Mouse (Mus musculus): Measurements from ENCODE around the gene Dusp12. TPM values are rescaled to one million over a fixed set of nuclear protein-coding genes. Genes with fewer than 3 reads are reported as not detected.

Dusp12 gene
- polyA plus RNA-seq, 1 experiment from 2014 or later = 45.9 TPM

DNA sequence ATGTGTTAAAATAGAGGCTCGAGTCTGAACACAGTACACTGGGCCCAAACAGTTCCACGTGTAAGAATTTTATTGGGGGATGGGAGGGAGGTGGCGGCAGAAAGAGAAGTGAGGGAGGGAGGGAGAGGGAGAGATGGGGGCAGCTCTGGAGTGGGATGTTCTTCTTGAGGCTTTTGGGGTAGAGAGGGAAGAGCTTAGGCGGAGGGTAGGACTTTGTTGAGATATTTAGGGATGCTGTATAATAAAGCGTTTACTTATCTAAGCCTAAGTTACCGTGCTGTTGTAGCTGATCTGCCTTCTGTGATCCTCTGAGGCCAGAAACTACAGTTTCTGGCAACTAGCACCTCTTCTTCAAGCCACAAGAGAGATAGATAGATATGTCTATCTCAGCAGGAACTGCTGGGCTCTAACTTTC lies 711 bp upstream of the Dusp12 start:
- H3K9ac ChIP-seq = no peak overlapping the region
- ATAC-seq (ENCODE audit: low FRiP score) (no peak), DNase-seq (ENCODE audit: low spot score) (no peak)
- WGBS = 58% methylated on average over 6 of the region's 6 CpGs
- no peaks in the 10 kb centered on the region for H3K36me3 ChIP-seq (replicated peaks; ENCODE audit: control insufficient read depth, insufficient read depth)
- H3K27ac ChIP-seq = no peak overlapping the region
- H3K4me3 ChIP-seq (replicated peaks; ENCODE audit: low read length) = no peak overlapping the region
- peaks cover 8% of the 10 kb centered on the region; the same call in 1 of the 2 replicates for H3K4me1 ChIP-seq (replicated peaks; ENCODE audit: control insufficient read depth, insufficient read depth, low read length)
- H3K27me3 ChIP-seq (ENCODE audit: control insufficient read depth, insufficient read depth, low read length) = no peaks in the 10 kb centered on the region
- no peaks in the 10 kb centered on the region for H3K9me3 ChIP-seq (ENCODE audit: control insufficient read depth, low read length)
- H3K4me2 ChIP-seq (replicated peaks) = peak overlapping the region; percentile 75; the same call in 1 of the 2 replicates

DNA sequence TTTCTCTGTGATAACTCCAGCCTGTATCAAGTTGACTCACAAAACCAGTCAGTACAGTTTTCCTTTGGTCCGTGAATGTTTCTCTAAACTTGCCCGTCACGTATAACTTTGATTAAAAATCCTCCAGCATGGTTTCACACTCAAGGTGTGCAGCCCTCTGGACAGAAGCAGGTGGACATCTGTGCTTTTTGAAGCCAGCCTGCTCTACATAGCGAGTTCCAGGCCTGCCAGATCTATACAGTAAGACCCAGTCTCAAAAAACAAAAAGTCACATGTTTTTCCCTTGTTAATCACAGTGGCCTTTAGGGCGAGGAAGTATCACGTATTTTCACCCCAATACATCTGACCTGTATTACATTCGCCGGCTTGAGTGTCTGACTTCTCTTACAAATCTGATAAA lies 950 bp downstream of the Dusp12 start:
- Histone ChIP-seq H3K27ac (no peak overlapping the region), H3K27me3 (ENCODE audit: control insufficient read depth, insufficient read depth, low read length) (no peaks in the 10 kb centered on the region)
- 31% methylated on average over 8 of the region's 8 CpGs for WGBS

DNA sequence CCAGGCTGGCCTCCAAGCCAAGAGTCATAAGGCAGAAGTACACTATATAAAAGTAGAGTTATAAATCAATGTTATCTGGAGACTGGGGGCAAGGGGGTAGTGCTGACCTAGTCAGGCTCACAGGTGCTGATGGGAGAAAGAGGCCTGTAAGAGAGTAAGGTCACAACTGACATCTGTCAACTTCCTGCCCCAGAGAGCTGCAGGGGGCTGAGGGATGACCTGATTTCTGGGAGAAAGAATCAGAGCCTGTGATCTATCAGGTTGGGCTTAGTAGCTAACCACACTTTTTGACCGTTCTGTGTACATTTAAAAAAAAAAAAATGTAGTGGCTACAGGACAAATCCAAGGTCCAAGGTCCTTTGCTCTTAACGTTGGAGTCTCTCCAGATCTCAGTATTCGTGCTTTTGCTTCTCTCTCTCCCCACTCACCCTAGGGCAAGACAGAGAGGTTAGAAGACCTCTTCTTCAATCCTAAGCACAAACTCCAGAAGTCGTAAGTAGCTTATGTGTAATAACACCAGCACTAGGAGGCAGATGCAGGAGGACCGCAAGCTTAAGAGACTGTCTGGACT lies 2.3 kb downstream of the Dusp12 start:
- no peak overlapping the region for H3K4me2 ChIP-seq (replicated peaks)
- ATAC-seq (ENCODE audit: low FRiP score) (no peak), DNase-seq (ENCODE audit: low spot score) (no peak)
- peaks cover 8% of the 10 kb centered on the region; the same call in 1 of the 2 replicates for H3K4me1 ChIP-seq (replicated peaks; ENCODE audit: control insufficient read depth, insufficient read depth, low read length)
- H3K27me3 ChIP-seq (ENCODE audit: control insufficient read depth, insufficient read depth, low read length) = no peaks in the 10 kb centered on the region
- H3K9me3 ChIP-seq (ENCODE audit: control insufficient read depth, low read length) = no peaks in the 10 kb centered on the region
- H3K9ac ChIP-seq = no peak overlapping the region
- WGBS = 91% methylated on average over 5 of the region's 5 CpGs
- peaks cover 24% of the 10 kb centered on the region for H3K36me3 ChIP-seq (replicated peaks; ENCODE audit: control insufficient read depth, insufficient read depth)
- no peak overlapping the region for H3K4me3 ChIP-seq (replicated peaks; ENCODE audit: low read length)
- H3K27ac ChIP-seq = no peak overlapping the region

More for the DNA sequence above, 950 bp downstream of the Dusp12 start:
- H3K4me3 ChIP-seq (replicated peaks; ENCODE audit: low read length) = peak overlapping the region; percentile 97
- peaks cover 13% of the 10 kb centered on the region for H3K36me3 ChIP-seq (replicated peaks; ENCODE audit: control insufficient read depth, insufficient read depth)
- no peaks in the 10 kb centered on the region for H3K9me3 ChIP-seq (ENCODE audit: control insufficient read depth, low read length)
- DNase-seq (ENCODE audit: low spot score) (peak; percentile 24), ATAC-seq (ENCODE audit: low FRiP score) (no peak)
- peak overlapping the region; percentile 96 for H3K9ac ChIP-seq
- peaks cover 8% of the 10 kb centered on the region; the same call in 1 of the 2 replicates for H3K4me1 ChIP-seq (replicated peaks; ENCODE audit: control insufficient read depth, insufficient read depth, low read length)
- H3K4me2 ChIP-seq (replicated peaks) = peak overlapping the region; percentile 75

DNA sequence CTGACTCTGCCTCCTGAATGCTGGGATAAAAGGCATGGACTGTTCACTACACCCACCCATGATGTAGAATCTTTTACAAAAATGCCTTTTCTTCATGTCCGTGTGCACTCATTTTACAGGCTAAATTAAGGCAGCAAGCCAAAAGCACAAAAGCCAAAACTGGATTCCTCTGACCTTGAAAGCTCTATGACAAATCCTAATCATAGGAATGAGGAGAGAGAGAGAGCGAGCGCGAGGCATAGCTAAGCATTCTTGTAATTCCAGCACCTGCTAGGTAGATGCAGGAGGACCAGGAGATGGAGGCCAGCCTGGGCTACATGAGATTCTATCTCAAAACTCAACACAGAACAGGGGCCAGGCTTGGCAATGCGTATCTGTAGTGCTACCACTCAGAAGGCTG lies 8.4 kb downstream of the Dusp12 start:
- H3K27me3 ChIP-seq (ENCODE audit: control insufficient read depth, insufficient read depth, low read length) = no peaks in the 10 kb centered on the region
- peaks cover 66% of the 10 kb centered on the region for H3K36me3 ChIP-seq (replicated peaks; ENCODE audit: control insufficient read depth, insufficient read depth)
- DNase-seq (ENCODE audit: low spot score) = no peak
- no peaks in the 10 kb centered on the region for H3K9me3 ChIP-seq (ENCODE audit: control insufficient read depth, low read length)
- H3K4me3 ChIP-seq (replicated peaks; ENCODE audit: low read length) = no peak overlapping the region
- no peak for ATAC-seq (ENCODE audit: low FRiP score)
- no peak overlapping the region for H3K9ac ChIP-seq
- H3K4me2 ChIP-seq (replicated peaks) = no peak overlapping the region
- H3K27ac ChIP-seq = no peak overlapping the region
- 97% methylated on average over 5 of the region's 5 CpGs for WGBS
- no peaks in the 10 kb centered on the region for H3K4me1 ChIP-seq (replicated peaks; ENCODE audit: control insufficient read depth, insufficient read depth, low read length)

DNA sequence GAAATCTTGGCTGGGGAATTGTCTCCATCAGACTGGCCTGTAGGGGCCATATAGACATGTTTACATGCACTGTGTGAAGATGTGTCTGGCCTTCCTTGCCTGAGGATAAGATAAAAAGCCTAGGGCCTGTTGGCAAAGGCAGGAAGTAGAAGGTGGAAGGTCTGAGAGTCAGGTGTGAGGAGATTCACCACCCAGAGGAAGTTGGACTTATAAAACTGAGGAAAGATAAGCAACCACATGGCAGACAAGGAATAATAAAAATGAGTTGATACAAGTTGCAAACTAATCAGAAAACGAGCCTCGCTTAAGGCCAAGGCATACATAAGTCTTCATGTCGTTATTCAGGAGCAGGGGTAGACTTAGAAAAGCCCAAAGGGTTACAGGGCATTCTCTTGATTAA lies 9.7 kb downstream of the Dusp12 start:
- H3K27me3 ChIP-seq (ENCODE audit: control insufficient read depth, insufficient read depth, low read length) = no peaks in the 10 kb centered on the region
- no peak overlapping the region for H3K4me2 ChIP-seq (replicated peaks)
- H3K27ac ChIP-seq = no peak overlapping the region
- DNase-seq (ENCODE audit: low spot score) (no peak), ATAC-seq (ENCODE audit: low FRiP score) (no peak)
- no peaks in the 10 kb centered on the region for H3K4me1 ChIP-seq (replicated peaks; ENCODE audit: control insufficient read depth, insufficient read depth, low read length)
- no peak overlapping the region for H3K9ac ChIP-seq
- 88% methylated on average over 3 of the region's 3 CpGs for WGBS
- H3K4me3 ChIP-seq (replicated peaks; ENCODE audit: low read length) = no peak overlapping the region
- H3K36me3 ChIP-seq (replicated peaks; ENCODE audit: control insufficient read depth, insufficient read depth) = peaks cover 71% of the 10 kb centered on the region
- H3K9me3 ChIP-seq (ENCODE audit: control insufficient read depth, low read length) = no peaks in the 10 kb centered on the region

DNA sequence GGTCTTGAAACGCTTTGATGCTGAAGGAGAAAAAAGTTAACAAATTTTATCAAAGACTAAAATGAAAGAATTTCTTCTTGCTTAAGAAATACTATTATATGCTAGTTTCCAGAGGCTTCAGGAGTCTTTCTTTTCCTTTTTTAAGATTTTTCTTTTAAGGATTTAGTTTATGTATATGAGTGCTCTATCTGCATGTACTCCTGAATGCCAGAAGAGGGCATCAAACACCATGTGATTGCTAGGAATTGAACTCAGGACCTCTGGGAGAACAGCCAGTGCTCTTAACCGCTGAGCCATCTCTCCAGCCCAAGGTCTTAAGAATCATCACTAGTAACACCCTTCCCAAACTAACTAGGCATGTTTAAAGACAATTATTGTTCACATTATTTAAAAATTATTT lies 13.4 kb downstream of the Dusp12 start:
- H3K4me2 ChIP-seq (replicated peaks) = no peak overlapping the region
- DNase-seq (ENCODE audit: low spot score) (no peak), ATAC-seq (ENCODE audit: low FRiP score) (no peak)
- H3K27me3 ChIP-seq (ENCODE audit: control insufficient read depth, insufficient read depth, low read length) = no peaks in the 10 kb centered on the region
- H3K9ac ChIP-seq = no peak overlapping the region
- H3K27ac ChIP-seq = no peak overlapping the region
- no peaks in the 10 kb centered on the region for H3K9me3 ChIP-seq (ENCODE audit: control insufficient read depth, low read length)
- peaks cover 41% of the 10 kb centered on the region for H3K36me3 ChIP-seq (replicated peaks; ENCODE audit: control insufficient read depth, insufficient read depth)
- H3K4me3 ChIP-seq (replicated peaks; ENCODE audit: low read length) = no peak overlapping the region
- 97% methylated on average over 2 of the region's 2 CpGs for WGBS
- H3K4me1 ChIP-seq (replicated peaks; ENCODE audit: control insufficient read depth, insufficient read depth, low read length) = peaks cover under 1% of the 10 kb centered on the region

DNA sequence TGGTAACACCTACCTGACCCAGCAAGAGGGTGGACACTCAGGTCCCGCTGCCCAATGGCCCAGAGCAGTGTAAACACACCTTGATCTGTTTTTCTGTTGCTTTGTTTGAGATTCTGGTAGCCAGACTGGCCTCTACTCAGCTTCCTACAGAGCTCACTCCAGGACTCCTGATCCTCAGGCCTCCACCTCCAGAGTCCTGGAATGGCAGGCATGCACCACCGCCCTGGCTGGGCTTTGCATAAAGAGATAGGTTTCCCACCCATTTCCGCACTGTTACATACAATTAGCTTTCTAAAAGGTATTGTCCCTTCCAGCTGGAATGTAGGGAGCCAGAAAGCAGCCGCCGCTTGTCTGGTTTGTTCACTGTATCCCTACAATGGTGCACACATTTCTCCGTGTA lies 13.9 kb downstream of the Dusp12 start:
- Histone ChIP-seq H3K9me3 (ENCODE audit: control insufficient read depth, low read length) (no peaks in the 10 kb centered on the region), H3K4me1 (replicated peaks; ENCODE audit: control insufficient read depth, insufficient read depth, low read length) (peaks cover 6% of the 10 kb centered on the region), H3K4me3 (replicated peaks; ENCODE audit: low read length) (no peak overlapping the region), H3K9ac (no peak overlapping the region), H3K4me2 (replicated peaks) (no peak overlapping the region), H3K36me3 (replicated peaks; ENCODE audit: control insufficient read depth, insufficient read depth) (peaks cover 35% of the 10 kb centered on the region), H3K27me3 (ENCODE audit: control insufficient read depth, insufficient read depth, low read length) (no peaks in the 10 kb centered on the region), H3K27ac (no peak overlapping the region)
- DNase-seq (ENCODE audit: low spot score) = no peak
- ATAC-seq (ENCODE audit: low FRiP score) = no peak
- 90% methylated on average over 6 of the region's 6 CpGs for WGBS

DNA sequence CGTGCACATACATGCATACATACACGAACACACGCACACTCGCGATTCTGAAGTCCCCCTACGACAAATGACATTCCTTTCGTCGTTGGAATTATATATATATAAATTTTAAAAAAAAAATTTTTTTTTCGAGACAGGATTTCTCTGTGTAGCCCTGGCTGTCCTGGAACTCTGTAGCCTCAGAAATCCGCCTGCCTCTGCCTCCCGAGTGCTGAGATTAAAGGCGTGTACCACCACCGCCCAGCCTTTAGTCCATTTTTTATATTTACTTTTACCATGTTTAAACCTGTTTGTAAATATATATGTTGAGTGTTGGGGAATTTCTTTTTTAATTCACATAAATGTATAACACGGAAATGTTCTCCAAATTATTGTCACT lies 16.4 kb downstream of the Dusp12 start:
- Histone ChIP-seq H3K9me3 (ENCODE audit: control insufficient read depth, low read length) (no peaks in the 10 kb centered on the region), H3K36me3 (replicated peaks; ENCODE audit: control insufficient read depth, insufficient read depth) (peaks cover 13% of the 10 kb centered on the region), H3K4me2 (replicated peaks) (peak overlapping the region; percentile 83), H3K27me3 (ENCODE audit: control insufficient read depth, insufficient read depth, low read length) (no peaks in the 10 kb centered on the region), H3K4me3 (replicated peaks; ENCODE audit: low read length) (peak overlapping the region; percentile 83), H3K4me1 (replicated peaks; ENCODE audit: control insufficient read depth, insufficient read depth, low read length) (peaks cover 9% of the 10 kb centered on the region), H3K27ac (peak overlapping the region; percentile 50; the same call in 1 of the 2 replicates), H3K9ac (peak overlapping the region; percentile 72)
- no peak for DNase-seq (ENCODE audit: low spot score)
- WGBS = 21% methylated on average over 14 of the region's 14 CpGs
- 0 out of 2 replicates have a peak, but pooled peaks have one; percentile 25 for ATAC-seq (ENCODE audit: low FRiP score)

DNA sequence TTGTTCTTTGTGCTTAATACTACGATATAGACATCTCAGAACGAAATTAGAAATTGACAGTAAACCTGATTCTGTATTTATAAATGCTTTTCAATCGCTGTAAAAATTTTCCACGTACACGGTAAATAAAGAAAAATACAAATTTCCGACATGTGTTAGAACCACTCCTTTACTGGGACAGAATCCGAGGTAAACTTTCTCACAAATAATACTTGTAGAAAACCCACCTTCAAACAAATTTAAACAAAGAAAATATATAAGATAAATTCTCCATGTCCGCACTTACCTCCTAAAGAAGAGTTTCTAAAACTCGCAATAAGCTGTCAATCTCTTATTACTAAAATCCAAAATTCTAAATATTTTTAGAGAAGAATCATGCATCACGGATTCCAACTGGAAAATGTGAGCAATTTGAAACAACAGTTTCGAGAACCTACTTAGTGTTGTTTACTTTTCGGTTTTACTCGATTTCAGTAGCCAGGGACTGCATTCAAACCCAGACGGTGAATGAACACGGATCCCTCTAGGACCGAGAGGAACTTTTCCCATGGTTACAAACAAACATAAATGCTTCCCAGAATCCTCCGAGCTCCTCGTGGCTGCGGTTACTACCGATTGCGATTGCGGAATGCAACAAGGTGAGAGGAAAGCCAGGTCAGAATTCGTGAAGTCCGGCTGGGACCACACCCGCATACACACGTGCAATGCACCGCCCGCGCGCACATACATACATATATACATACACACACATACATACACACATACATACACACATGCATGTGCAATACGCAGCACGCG lies 17.0 kb downstream of the Dusp12 start:
- peak overlapping the region; percentile 83 for H3K4me3 ChIP-seq (replicated peaks; ENCODE audit: low read length)
- peak; percentile 88 for ATAC-seq (ENCODE audit: low FRiP score)
- H3K36me3 ChIP-seq (replicated peaks; ENCODE audit: control insufficient read depth, insufficient read depth) = peaks cover 9% of the 10 kb centered on the region
- peaks cover 9% of the 10 kb centered on the region for H3K4me1 ChIP-seq (replicated peaks; ENCODE audit: control insufficient read depth, insufficient read depth, low read length)
- H3K4me2 ChIP-seq (replicated peaks) = peak overlapping the region; percentile 83
- DNase-seq (ENCODE audit: low spot score) = peak; percentile 91
- H3K27ac ChIP-seq = peak overlapping the region; percentile 50; the same call in 1 of the 2 replicates
- no peaks in the 10 kb centered on the region for H3K27me3 ChIP-seq (ENCODE audit: control insufficient read depth, insufficient read depth, low read length)
- no peaks in the 10 kb centered on the region for H3K9me3 ChIP-seq (ENCODE audit: control insufficient read depth, low read length)
- peak overlapping the region; percentile 72 for H3K9ac ChIP-seq
- WGBS = under 1% methylated on average over 33 of the region's 33 CpGs
